Mouse (Mus musculus) retina, postnatal 1 day (tissue): Measurements from ENCODE around the gene Sobp.
A peak's percentile ranks its signal among the peaks of the same experiment; 100 is the strongest.

Experiments used
- DNase-seq: peaks from one replicate; pipeline ENCODE4 v3.0.0-alpha.2; 2012

The Sobp gene

DNA sequence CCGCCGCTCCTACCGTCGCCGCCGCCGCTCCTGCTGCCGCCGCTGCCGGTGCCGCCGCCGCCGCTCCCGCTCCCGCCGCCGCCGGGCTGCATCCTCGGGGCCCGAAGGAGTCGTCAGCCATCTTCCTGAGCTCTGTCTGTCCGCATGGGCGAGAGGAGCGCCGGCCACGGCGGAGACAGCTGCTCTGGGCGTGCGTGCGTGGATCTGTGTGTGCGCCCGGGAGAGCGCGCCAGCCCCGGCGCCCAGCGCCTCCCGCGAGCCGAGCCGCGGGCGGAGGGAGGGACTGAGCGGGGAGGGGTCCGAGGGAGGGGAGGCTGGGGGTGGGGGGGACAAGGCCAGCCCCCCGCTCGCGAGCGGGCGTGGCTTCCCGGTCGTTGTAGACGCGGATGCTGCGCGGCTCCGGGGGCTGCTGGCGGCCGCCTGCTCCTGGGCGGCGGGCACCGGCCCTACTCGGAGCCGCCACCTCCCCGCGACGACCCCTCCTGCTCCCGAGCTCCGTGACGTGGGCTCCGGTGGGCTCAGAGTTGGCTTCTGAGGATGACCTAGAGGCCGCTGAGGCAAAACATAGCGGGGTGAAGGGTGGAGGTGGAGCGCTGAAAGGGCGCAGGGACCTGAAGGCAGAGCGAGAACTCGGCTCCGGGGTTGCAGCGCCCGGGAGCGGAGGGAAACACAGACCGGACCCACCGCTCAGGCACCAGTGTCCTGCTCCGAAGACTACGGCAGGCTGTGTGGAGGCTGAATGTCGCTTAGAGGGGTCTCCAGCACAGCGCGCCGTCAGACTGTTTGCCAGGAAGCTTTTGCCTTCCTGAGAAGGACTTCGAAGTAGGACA, at the start of gene Sobp, which contains the start of gene 9030612E09Rik:
Gene Sobp, minus strand, starts transcription at position 205 of the 830 bp plus-strand sequence.
Gene 9030612E09Rik, plus strand, starts transcription at position 379 of the 830 bp plus-strand sequence.
- peak; percentile 84 for DNase-seq

DNA sequence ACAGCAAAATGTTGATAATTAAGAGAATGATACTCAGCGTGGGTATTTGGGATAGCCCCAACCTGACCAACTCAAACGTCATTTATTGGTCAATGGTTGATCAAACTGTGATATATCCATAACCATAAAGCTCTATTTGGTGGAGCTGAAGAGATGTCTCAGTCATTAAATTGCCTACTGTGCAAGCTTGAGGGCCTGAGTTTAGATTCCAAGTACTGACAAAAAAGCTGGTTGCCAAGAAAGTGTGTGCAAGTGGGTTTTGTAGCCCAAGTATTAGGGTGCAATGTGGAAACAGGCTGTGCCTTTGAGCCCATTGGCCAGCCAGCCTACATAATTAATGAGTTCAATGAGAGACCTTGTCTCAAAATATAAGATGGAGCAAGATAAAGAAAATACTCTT, 49.1 kb upstream of the Sobp start:
- DNase-seq: no peak

DNA sequence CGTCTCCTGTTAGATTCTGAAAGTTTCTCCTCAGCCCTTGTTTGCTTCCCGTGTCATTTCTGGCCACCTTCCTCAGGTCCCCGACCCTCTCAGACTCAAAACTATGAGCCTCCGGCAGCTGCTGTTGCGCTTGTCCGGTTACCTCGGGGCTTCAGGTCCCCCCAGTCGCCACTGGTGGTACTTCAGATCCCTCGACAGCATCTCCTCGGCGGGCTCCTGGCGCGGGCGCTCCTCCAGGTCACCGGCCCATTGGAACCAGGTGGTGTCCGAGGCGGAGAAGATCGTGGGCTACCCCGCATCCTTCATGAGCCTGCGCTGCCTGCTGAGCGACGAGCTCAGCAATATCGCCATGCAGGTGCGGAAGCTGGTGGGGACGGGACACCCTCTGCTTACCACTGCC, 47.3 kb upstream of the Sobp start:
- DNase-seq: no peak

DNA sequence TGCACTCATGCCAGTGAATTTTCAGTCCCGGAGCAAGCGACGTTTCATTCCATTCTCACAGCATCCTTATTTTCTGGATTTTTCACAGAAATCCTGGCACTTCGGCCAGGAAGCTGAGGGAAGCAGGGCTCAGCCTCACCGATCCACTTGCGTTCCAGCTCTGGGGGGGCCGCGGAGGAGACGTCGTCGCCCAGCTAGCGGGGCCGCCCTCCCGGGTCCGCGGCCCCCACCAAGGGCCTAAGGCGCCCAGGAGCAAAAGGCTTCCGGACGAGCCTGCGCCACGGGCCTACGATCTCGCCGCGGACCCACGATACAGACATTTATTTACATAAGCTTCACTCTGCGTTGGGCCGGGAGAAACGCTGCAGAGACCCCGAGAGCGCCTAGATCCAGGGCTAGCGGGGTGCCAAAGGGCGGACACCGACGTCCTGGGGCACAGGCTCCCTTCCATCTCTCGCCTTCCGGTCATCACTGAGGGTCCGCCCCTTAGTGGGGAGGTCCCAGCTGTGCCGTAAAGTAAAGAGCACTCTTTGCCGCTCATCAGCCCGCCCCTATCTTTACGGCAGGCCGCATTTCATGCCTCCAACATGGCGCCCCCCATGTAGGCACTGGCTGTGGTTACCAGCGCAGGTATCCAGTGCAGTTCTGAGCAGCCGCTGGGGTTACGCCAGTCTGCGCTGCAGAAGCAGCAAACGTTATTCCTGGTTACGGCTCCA, 46.7 kb upstream of the Sobp start, which contains the start of gene Pdss2:
Gene Pdss2, plus strand, starts transcription at position 577 of the 716 bp plus-strand sequence.
- peak; percentile 97 for DNase-seq

DNA sequence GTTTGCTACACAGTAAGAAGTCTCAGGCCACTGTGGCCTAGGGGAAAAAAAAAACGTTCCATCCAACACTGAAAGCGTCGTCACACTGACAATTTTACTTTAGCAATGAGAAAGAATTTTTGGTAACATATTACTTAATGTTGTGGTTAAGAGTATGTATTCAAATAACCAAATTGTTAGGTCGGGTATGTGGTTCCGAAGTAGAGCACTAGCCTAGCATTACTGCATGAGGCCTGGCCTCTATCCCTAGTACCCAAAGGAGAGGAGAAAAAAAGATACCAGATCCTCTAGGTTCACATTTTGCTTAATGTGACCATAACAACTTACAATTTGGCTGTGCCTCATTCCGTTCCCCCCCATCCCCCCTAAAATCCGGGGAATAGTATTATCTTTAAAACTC, 46.1 kb upstream of the Sobp start:
- peak; percentile 16 for DNase-seq

DNA sequence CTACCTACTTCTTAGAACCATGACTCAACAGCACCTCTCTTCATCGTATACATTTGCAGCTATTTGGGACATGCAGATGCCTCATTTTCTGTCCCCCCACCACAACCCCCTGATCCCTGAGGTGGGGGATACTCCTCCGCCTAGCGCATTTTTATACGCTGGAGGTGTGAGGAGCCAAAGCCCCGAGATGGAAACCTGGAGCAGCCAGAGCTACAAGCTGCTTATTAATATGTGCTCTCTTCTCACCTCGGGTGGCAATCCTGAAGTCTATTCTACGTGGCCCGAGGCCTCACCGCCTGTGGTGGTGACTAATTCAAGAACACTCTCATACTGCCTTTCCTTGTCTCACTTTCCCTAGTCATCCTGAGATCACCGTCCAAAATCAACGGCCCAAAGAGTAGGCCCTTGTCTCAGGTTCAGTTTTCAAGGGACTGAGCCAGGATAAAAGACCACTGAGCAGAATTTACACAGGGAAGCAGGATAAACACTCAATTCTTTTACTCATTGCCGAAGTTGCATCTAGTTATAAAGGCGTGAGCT, 43.1 kb upstream of the Sobp start:
- DNase-seq: no peak

DNA sequence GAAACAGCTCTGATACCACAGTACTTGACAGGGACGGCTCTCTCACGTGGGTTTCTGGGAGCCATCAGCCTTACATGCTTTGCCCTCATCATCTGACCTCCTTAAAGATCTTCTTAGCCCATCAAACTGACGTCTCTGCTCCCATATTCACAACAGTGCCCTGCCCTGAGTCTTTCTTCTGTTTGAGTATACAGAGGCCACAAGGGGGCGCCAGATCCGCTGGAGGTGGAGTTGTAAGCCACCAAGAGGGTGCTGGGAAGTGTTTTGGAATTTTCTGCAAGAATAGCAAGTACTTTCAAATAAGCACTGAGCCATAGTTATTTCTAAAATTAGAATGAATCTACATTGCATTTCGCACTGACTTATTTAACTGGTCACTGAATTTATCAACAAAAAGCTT, 37.5 kb upstream of the Sobp start:
- peak; percentile 50 for DNase-seq

DNA sequence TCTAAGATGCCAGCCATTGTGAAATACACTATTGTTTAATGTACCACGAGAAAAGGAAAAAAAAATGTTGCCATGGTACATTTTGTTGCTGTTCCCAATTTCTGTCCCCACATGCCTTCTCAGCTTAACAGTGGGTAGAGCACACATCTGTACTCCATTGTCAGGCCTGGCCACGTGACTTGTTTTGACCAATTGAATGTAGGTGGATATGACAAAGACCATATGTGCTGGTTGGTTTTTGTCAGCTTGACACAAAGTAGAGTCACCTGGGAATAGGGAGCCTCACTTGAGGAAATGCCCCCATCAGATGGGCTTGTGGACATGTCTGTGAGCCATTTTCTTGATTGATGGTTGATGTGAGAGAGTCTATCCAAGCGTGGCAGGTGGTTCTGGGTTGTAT, 29.5 kb upstream of the Sobp start:
- DNase-seq: no peak

DNA sequence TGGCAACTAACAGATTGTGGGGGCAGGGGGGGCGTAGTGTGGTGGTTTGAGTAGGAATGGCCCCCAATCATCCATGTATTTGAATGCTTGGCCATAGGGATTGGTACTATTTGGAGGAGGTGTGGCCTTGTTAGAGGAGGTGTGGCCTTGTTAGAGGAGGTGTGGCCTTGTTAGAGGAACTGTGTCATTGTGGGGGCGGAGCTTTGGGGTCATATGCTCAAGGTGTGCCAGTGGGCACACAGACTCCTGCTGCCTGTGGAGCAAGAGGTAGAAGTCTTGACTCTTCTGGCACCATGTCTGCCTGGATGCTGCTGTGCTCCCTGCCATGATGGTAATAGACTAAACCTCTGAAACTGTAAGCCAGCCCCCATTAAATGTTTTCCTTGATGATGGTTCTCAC, 25.9 kb upstream of the Sobp start:
- DNase-seq: no peak

DNA sequence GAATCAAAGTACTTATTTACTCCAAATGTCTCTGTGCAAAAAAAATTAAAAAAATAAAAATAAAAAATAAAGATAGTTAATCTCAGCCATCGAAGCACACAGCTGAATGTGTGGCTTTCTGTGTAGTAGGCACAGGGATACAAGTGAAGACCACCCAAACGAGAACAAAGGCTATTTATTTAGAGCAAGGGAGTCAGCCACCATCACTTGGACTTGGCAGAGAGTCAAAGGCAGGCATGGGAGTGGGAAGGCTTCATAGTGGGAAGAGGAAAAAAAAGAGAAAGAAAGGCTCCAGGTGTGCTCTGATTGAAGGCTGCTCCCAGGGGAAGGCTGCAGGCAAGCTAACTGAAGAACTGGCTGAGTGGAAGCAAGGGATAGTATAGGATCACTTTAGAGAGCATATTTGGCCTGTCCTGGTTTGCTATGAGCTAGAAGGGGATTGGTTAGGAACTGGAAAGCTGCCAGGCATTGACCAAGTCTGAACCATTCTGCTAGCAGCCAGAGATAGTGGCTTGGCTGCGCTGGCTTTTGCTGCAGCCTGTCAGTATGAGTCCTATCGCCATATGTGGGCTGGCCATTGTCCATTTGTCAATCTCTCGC, 6.1 kb upstream of the Sobp start:
- DNase-seq: peak; percentile 74

DNA sequence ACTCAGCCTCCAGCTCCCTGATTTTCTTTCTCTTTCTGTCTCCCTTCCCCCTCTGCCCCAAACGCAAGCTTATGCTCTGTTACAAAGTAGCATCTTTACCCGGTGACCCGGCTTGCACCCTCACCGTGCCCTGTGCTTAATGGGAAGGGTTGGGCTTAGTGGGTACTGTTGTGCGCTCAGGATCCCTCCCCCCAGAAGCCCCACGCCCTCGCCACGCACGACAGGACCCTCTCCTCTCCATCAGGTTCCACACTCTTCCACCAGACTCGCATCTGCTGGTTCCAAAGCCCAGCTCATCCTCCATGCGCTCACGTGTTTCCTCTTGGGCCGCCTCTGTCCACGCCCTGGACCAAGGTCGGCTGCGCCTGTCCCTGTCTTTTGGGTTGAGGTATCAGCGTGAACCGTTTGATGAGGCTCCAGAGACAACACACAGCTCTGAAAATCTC, 849 bp upstream of the Sobp start:
- no peak for DNase-seq

DNA sequence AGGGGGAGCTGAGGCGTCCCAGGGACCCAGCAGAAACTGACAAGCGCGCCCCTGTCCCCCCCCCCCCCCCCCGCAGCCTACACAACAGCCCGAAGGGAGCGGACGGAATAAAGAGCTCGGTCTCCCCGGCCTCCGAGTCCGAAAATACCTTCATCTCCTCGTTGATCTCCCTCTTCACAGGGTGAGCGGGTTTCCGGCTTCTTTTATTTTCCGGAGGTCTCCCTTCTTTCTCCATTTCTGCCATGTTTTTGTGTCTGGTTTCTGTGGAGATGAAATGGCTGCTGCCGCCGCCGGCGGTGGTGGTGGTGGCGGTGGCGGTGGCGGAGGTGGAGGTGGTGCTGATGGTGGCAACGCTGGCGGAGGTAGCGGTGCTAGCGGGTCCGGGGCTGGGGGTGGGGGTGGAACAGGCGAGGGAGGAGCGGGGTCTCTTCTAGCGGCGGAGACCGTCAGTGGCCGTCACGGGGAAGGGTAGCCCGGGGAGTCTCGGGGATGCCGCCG, 453 bp downstream of the Sobp start:
- peak; percentile 61 for DNase-seq

DNA sequence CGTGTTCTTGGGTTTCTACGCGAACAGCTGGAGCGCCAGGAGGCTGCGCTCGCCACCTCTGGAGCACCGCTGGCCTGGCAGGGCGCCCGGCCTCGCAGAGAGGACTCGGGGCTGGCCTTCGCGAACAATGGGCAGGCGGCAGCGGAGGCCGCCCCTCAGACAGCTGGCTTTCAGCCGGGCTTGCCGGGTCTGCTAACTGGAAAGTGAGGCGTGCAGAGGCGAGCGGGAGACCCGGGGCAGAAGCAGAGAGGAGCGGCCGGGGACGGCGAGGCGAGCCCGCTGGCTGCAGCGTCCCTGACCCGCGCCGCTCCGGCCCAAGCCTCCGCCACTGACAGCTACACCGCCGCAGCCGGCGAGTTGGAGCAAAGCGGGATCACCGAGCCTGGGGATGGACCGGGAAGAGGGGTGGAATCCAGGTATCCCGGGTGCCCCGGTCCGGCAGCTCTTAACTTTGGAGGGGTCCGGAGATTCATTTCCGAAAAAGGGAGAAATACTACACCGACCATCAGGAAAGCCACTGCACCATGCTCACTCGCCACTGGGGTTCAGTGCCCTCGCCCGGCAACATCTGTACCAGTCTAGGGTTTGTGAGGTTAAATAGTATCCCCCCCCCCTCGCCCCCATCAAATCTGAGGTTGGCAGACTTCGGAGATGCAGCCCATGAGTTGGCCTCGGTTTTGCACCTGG, 1.0 kb downstream of the Sobp start:
- DNase-seq: peak; percentile 81

DNA sequence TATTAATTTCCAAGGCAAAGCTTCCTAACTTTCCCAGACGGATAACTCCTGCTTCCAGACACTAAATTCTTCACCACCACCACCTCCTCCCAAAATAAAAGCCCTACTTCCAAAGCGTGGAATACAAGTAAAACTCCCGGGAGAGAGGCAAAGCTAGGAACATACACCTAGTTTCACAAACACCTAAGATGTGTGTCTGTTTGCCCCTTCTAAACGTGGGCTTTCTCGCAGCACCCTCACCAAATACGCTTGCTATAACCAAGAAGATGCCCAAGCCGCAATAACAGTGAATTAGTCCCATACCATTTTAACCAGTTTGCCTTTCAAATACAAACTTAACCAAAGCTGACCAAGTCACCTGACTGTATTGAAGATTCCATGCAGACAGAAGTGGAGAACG, 1.8 kb downstream of the Sobp start:
- no peak for DNase-seq

DNA sequence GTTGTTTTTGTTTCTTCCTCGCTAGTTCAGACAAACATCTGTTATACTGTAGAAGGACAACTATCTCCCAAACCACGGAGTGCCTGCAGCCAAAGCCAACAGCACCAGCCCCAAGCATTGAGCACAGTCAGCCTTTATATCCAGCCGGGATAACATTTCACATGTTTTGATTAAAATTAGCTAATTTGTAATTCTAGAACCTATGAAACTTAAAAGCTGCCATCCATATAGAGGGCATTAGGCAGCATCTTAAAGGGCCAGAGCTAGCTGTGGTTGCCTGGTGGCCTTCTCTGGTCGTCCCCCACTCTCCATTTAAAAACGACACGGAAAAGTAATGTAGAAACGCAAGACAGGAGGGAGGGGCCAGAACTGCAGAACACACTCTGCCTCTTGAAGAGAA, 2.3 kb downstream of the Sobp start:
- no peak for DNase-seq

DNA sequence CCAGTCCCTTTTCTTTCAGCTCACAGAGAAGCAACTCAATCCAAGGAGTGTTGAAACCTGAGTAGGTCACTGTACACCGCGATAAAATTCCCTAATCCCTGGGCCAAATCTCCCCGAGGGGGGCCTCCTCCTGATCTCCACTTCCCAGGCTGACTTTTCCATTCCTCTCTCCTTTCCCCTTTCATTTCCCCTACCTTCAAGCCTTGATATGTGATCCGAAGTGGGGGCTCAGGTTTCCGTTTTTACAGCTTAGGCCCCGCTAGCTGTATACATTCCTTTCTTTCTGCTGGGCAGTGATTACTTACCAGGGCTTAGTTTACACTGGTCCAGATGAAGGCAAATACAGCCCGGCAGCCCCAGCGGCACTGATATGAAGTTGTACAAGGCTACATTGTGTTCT, 3.2 kb downstream of the Sobp start:
- peak; percentile 32 for DNase-seq

DNA sequence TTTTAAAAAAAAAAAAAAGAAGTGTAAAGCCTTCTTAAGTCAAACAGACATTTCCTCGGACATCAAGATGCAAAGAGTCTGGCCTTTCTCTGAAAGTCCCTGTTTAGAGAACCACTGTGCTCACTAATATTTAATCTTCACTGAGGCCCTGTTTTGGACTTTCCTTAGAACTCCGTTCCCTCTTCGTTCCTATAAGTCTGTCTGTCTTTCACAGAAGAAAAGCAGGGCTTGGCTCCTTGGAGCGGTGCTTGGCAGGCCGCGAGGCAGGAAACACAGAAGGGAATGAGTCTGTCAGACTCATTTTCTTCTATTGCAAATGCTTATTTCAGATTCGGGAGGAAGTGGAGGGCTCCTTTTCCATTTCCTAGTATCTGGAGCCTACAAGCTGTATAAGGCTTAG, 5.5 kb downstream of the Sobp start:
- DNase-seq: no peak

DNA sequence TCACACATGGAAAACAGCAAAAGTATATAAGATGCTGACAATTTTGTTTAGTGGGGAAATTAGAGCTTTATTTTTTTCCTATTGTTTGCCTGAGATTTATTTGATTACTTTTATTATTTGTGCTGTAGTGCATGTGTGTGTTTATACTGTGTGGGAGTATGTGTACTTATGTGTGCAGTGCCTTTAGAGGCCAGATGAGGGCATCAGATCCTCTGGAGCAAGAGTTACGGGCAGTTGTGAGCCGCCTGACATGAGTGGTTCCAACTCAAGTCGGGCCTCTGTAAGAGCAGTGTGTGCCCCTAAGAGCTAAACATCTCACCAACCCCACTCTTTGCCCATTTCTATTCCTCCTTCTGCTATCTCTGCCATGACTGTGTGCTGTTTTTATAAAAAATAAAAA, 7.5 kb downstream of the Sobp start:
- no peak for DNase-seq

DNA sequence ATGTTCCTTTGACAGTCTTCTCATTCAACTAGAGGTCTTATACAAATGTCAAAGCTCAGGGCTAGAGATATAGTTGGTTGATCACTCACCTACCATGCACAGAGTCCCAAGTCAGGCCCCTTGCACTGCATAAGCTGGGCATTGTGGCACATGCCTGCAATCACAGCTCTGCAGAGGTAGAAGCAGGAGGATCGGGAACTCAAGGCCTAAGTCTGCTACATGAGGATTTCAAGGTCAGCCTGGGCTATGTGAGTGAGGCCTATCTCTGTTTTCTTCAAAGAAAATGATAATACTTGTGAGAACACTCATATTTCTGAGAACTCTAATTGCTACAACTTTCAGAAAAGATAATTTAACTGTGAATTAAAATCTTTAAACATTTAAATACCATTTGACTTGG, 8.2 kb downstream of the Sobp start:
- DNase-seq: no peak

DNA sequence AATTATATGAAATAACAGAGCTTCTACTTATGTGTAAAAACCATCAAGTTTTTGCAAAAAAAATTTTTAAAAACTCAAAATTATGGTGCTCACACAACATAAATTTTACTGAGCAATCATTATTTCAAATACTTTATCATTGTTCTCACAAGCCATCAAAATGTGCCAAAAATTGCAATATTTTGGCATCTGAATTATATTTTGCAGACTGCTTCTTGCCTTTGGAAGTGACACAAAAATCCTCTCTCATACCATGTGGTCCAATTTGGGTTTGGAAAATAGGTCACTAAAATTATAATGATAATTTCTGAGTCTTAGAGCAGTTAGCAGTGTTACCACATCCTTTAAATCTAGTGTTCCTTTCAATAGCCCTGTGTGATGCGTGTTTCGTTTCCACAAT, 9.9 kb downstream of the Sobp start:
- DNase-seq: no peak

DNA sequence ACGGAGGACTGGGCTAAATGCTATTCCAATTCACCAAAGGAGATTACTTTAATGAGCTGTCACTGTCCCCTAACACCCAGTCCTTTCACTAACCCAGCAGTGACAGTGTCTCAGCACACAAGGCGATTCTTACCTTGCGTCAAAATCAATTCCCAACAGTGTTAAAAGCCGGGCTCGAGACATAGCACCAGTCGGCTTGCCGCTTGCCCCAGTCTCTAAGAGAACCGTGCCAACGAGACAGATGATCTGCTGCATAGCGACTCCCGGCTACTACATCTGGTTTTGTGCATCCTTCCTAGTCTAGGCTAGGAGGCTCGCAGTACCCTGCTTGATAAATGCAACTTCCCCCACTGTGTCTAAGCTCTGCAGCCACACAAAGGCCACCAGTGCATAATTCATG, 12.0 kb downstream of the Sobp start:
- peak; percentile 23 for DNase-seq

DNA sequence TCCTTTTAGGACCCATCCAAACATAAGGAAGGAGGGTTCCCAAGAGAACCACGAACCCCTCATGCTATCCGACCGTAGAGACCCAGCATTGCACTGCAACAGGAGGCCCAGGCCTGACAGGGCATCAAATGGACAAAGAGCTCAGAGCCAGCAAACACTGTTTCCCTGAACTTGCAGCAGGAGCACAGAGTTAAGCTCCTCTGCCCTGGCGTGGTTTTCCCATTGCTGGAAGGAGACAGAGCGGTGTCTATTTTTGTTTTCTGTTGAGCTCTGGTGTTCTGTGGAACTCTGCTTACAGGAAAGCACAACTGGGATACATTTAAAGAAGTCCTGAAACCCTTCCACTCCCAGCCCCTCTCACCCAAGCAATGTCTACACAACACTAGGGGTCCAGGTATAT, 15.0 kb downstream of the Sobp start:
- DNase-seq: no peak

DNA sequence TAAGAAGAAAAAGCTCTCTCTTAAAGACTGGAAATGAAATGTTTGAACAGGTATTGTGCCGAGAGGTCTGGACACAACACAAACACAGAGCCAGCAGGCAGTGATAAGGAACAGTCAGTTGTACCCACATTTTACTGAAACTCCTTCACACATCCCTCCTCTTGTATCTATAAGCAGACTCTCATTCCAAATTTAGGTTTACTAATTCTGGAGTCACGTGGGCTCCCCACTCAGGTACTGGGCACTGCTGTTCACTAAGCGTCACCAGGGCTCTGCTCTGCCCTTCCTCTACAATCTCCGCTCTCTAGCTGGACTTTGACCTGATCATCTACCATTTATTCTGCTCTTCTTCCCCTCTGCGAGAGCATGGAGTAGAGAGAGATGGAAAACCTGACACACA, 15.4 kb downstream of the Sobp start:
- no peak for DNase-seq
